Mouse (Mus musculus): Measurements from ENCODE around the gene Sesn1.

The Sesn1 gene

GRCm38 (mm10) chr10:41896425-41896824, 86.7 kb downstream of the Sesn1 start:
- in situ Hi-C loops (cut with MboI, MseI), result no loop called here

- in situ Hi-C loops (cut with MboI, MseI), result no loop called here
These were observed 87.1 kb downstream of the Sesn1 start for GRCm38 (mm10) chr10:41896865-41897264.

GRCm38 (mm10) chr10:41901456-41901855, 91.7 kb downstream of the Sesn1 start:
- in situ Hi-C loops (cut with MboI, MseI), result no loop called here

- in situ Hi-C loops (cut with MboI, MseI), result no loop called here
These were observed 92.1 kb downstream of the Sesn1 start for GRCm38 (mm10) chr10:41901864-41902263.

- in situ Hi-C loops (cut with MboI, MseI), result no loop called here
These were observed 97.7 kb downstream of the Sesn1 start for GRCm38 (mm10) chr10:41907473-41907872.

- in situ Hi-C loops (cut with MboI, MseI), result no loop called here
These were observed 98.2 kb downstream of the Sesn1 start for GRCm38 (mm10) chr10:41907950-41908349.

GRCm38 (mm10) chr10:41908899-41909298, 99.2 kb downstream of the Sesn1 start:
- in situ Hi-C loops (cut with MboI, MseI), result no loop called here

GRCm38 (mm10) chr10:41912290-41912994, 102.7 kb downstream of the Sesn1 start:
- in situ Hi-C loops (cut with MboI, MseI), result no loop called here

- in situ Hi-C loops (cut with MboI, MseI), result loop anchor here in 1 of 2 experiments (10.0 kb wide), 1 partner anchor 92 kb away; no protein-coding TSS in a partner anchor
These were observed 117.0 kb downstream of the Sesn1 start for GRCm38 (mm10) chr10:41926726-41927125.

GRCm38 (mm10) chr10:41930966-41931365, 121.2 kb downstream of the Sesn1 start:
- in situ Hi-C loops (cut with MboI, MseI), result no loop called here

- in situ Hi-C loops (cut with MboI, MseI), result no loop called here
These were observed 122.2 kb downstream of the Sesn1 start for GRCm38 (mm10) chr10:41931962-41932361.

GRCm38 (mm10) chr10:41932943-41933342, 123.2 kb downstream of the Sesn1 start:
- in situ Hi-C loops (cut with MboI, MseI), result no loop called here

GRCm38 (mm10) chr10:41933536-41933935, 123.8 kb downstream of the Sesn1 start:
- in situ Hi-C loops (cut with MboI, MseI), result no loop called here

- in situ Hi-C loops (cut with MboI, MseI), result no loop called here
These were observed 125.1 kb downstream of the Sesn1 start for GRCm38 (mm10) chr10:41934633-41935475.

- in situ Hi-C loops (cut with MboI, MseI), result no loop called here
These were observed 125.7 kb downstream of the Sesn1 start for GRCm38 (mm10) chr10:41935476-41935829.

- in situ Hi-C loops (cut with MboI, MseI), result no loop called here
These were observed 126.4 kb downstream of the Sesn1 start for GRCm38 (mm10) chr10:41936100-41936499.

GRCm38 (mm10) chr10:41937176-41937575, 127.4 kb downstream of the Sesn1 start:
- in situ Hi-C loops (cut with MboI, MseI), result no loop called here

GRCm38 (mm10) chr10:41939090-41939489, 129.4 kb downstream of the Sesn1 start:
- in situ Hi-C loops (cut with MboI, MseI), result no loop called here

GRCm38 (mm10) chr10:41952354-41952753, 142.6 kb downstream of the Sesn1 start:
- in situ Hi-C loops (cut with MboI, MseI), result loop anchor here in 1 of 2 experiments (10.0 kb wide), 1 partner anchor 118 kb away; no protein-coding TSS in a partner anchor

GRCm38 (mm10) chr10:41952850-41953527, 143.3 kb downstream of the Sesn1 start:
- in situ Hi-C loops (cut with MboI, MseI), result loop anchor here in 1 of 2 experiments (10.0 kb wide), 1 partner anchor 118 kb away; no protein-coding TSS in a partner anchor

GRCm38 (mm10) chr10:41953528-41953864, 143.8 kb downstream of the Sesn1 start:
- in situ Hi-C loops (cut with MboI, MseI), result loop anchor here in 1 of 2 experiments (10.0 kb wide), 1 partner anchor 119 kb away; no protein-coding TSS in a partner anchor
